Mouse (Mus musculus) embryo, embryonic 11.5 days (tissue): ENCODE measurements around the gene Ccl24.

ENCODE experiments used
- DNase-seq: peaks from one replicate; pipeline ENCODE4 v3.0.0-alpha.2; 2012; ENCODE audit warnings: low read depth, low spot score

Ccl24 gene

DNA sequence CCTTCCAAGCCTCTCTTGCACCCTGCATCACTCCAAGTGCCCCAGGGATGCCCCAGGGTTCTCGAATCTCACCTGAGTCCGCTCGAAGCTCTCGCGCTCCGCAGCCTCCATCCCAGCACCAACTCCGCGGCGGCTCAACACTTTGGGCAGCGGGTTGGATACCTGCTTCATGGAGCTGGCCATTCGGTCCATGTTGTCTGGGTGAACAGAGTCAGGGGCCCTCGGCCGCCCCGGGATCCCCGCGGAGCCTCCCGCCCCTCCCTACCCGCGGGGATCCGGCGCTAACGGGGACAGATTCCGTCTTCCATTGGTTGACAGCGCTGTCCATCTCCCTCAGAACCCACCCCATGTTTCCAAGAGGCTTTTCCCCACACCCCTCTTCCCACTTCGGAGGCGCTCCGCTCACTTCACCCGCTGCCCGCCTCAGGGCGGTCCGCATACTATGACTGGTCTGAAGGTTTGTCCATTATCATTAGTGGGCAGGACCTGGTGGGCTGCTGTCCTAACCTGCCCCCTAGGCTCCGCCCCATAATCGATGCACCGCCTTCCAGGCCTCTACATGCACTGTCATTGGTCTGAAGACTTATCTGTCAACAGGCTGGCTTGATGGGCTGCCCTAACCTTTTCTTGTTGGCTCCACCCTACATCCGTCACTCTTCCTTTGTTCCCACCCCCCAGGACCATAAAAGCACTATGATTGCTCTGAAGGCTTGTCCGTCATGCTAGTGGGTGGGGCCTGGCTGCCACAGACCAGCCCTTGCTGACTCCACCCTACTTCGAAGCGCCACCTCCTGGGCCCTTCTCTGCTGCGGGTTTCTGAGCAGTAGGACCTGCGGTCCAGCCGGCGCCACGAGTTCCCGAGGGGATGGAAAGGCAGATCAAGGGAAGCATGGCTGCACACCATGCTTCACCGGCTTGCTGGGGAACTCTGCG is 27.7 kb downstream of the Ccl24 start, which contains the start of gene Hip1:
Gene Hip1, minus strand, starts transcription at position 256 of the 933 bp plus-strand sequence.
- peak; percentile 98 for DNase-seq

DNA sequence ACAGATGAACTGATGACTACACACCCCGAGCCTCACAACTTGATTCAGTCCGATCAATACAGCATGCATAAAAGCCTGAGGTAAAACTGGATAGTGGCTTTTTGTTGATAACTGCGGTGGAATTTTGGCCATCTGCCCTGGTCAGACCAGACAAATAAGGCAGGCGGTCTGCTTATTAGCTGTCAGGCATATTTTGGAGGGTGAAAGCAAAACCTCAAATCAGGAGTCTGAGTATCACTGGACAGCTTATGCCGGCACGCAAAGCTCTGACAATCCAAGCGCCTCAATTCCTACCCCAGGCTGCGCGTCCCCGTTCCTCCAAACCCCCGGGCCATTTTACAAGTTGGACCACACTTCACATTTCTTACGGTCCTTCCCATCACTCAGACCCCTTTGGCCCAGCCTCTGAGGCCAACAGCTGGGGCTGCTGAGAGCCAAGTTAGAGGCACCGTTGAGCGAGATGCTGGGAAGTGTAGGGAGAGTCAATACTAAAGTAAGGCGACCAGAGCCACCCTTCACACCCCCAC is 28.8 kb downstream of the Ccl24 start:
- DNase-seq, result no peak

DNA sequence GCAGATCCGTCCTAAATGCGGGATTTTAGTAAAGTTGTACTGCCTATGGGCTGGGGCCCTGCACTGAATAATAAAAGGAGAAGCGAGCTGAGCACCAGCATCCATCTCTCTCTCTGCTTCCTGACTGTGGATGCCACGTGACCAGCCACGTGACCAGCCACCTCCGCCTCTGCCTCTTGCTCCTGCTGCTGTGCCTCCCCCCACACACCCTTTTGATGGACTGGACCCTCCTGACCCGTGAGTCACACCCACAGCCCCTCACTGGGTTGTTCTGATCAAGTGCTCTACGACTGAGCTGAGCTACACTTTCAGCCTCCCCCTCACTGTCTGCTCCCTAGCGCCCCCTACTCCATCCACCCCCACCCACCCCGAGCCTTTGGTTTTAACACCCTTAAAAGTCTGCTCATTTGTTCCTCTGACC is 35.0 kb downstream of the Ccl24 start:
- DNase-seq, result no peak

GRCm38 (mm10) chr5:135537326-135537725 is 35.5 kb downstream of the Ccl24 start:
- no peak for DNase-seq

- DNase-seq, result no peak
Observed at GRCm38 (mm10) chr5:135535867-135536266, 37.0 kb downstream of the Ccl24 start.

DNA sequence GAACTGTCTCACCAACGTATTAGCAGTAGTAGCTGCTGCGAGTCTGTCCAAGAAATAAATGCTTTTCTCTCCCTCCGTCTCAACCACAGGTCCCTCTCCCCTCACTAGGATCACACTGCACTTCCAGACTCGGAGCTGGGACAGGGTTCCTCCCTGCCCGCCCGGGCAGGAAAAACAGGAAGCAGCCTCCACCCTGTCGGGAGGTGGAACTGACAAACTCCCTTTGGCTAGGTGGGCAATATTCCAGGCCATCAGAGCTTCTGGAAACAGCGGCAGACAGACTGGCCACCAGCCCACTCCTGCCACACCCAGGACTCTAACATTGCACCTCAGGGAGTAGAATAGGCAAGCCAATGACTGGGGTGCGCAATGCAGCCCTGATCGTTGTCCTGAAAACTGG is 39.4 kb downstream of the Ccl24 start:
- no peak for DNase-seq

DNA sequence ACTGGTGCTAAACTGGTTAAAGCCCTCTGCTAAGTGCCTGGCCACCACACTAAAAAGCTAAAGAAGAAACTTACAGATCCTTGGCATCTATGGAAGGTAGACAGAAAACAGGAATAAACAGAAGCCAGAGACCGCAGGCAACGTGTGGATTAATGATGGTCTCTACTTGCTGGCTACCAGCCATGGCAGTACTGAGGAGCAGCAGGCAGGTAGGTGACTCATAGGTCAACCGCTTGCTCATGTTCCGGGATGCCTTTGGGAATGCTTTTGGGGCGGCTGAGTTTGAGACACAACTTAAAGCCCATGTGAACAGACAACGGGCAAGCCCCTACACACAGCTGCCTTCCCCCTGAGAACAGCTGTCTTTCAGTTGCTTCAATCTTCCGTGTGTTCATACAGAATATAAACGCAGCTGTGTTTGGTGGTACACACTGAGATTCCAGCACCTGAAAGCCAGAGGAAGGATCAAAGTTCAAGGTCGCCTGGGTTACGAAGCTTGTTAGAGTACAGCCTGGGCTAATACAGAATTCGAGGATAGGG is 41.5 kb downstream of the Ccl24 start:
- DNase-seq, result no peak

- no peak for DNase-seq
Observed at GRCm38 (mm10) chr5:135529964-135530363, 42.9 kb downstream of the Ccl24 start.

- DNase-seq, result no peak
Observed at GRCm38 (mm10) chr5:135529310-135529709, 43.5 kb downstream of the Ccl24 start.

DNA sequence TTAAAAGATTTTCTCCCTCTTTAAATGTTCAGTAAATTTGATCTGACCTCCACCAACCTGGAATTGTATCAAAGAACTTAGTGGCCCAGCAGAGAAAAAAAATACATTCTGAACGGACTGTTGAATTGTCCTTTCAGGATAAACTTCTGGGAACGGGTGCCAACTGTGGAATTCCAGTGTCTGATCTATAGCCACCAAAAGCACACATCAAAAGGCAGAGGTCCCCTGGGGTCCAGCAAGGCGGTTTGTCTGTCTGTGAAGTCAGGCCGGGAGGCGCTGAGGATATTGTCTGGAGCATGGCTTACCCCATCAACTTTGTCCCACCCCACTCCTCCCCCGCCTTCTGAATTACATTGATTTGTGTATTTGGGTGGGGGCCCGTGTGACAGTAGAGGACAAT is 44.9 kb downstream of the Ccl24 start:
- no peak for DNase-seq

- no peak for DNase-seq
Observed at GRCm38 (mm10) chr5:135524660-135525560, 47.9 kb downstream of the Ccl24 start.

DNA sequence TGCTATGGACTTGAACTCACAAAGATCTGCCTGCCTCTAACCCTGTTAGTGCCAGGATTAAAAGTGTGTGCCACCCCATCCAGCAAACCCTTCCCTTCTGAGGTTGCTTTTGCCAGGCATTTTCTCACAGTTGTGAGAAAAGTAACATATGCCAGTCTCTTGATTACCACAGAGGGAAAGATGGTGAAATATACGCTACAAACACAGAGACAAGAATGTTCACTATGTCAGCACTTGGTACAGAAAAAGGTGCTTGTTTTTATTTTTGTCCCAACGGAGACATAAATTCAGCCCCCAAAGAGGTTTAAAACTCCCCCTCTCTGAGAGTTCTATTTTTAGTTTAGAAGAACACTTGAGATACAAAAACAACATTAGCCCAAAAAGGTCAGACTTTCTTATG is 48.8 kb downstream of the Ccl24 start:
- no peak for DNase-seq

DNA sequence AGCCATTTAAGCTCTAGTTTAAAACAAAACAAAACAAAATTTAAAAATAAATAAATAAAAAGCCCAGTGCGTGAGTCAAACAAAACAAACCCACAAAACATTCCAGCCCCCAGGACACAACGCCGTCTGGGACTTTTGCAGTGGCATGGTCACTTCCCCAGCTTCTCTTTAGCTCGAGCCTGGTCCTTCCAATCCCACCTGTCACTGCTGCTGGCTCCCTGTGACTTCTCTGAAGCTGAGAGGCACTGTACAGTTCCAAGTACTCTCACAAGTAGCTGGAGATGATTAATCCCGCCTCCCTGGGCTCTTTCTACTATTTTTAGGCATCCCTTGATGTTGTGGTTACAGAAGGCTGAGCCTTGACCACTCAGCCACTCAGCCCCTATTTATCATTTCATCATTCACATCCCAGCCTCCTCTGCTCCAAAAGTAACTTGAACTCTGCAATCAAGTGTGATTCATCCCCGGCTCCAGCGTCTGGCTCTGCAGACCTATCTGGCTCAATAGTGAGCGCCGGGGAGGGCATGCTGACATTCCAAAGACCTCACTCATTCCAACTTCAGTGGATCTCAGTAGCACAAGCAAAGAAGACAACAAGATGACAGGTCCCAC is 50.6 kb downstream of the Ccl24 start:
- no peak for DNase-seq
